Mouse (Mus musculus) large intestine, adult 2 months (tissue): ENCODE data around the gene Galk2. TPM values are rescaled to one million over a fixed set of nuclear protein-coding genes. Genes with fewer than 3 reads are reported as not detected.

Experiments
- DNase-seq: peaks from one replicate; pipeline ENCODE4 v3.0.0-alpha.2; 2012; ENCODE audit warnings: low read depth, low spot score
- WGBS: fragments of 180-500 bp; shearing (Covaris S2); methylation state at CpG from one replicate; pipeline ENCODE4 v1.1.7; 2018; 5-methylcytosine and 5-hydroxymethylcytosine counted together
- polyA plus RNA-seq: library from polyadenylated mRNA; depleted of rRNA; stranded (reverse); fragments of >200 nt; gene quantifications from 2 replicates; pipeline ENCODE4 v1.2.3, GENCODE M21; 2012

Galk2 gene
- polyA plus RNA-seq, 1 experiment: 25.1 TPM

DNA sequence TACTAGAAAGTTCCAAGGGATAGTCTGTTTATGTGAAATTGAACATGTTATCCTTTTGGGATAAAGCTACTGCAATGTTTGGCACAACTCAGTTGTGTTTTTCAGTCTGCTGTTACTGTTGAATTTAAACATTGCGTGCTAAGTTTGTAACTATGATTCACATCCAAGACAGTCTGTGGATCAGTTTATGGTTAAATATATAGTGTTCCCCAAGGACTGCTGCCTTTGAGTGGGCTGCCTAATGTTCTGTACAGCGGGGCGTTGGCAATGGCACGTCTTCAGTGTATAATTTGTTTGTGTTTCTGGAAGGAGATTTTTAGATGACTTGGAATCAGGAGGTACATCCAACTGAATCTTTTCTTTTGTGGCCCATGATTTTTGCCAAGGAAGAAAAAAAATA, 36.2 kb downstream of the Galk2 start:
- no peak for DNase-seq
- 75% methylated on average over 4 of the region's 4 CpGs for WGBS

DNA sequence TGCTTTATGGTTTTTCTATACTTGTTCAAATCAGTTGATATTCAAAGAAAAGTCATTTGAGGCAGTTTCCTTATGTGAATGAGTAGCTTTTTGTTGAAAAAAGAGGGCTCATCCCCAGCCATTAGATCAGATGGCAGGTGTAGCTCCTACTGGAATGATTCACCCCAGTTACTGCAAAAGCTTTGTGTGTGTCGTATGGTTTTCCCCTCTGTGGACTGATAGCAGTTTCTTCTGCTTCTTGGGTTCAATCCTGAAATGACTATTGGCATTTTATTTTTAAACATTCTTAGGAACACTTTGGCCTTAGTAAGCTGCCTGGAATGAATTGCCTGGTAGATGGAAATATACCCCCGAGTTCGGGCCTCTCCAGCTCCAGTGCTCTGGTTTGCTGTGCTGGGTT, 37.4 kb downstream of the Galk2 start:
- DNase-seq: no peak
- WGBS: 83% methylated on average over 3 of the region's 3 CpGs

DNA sequence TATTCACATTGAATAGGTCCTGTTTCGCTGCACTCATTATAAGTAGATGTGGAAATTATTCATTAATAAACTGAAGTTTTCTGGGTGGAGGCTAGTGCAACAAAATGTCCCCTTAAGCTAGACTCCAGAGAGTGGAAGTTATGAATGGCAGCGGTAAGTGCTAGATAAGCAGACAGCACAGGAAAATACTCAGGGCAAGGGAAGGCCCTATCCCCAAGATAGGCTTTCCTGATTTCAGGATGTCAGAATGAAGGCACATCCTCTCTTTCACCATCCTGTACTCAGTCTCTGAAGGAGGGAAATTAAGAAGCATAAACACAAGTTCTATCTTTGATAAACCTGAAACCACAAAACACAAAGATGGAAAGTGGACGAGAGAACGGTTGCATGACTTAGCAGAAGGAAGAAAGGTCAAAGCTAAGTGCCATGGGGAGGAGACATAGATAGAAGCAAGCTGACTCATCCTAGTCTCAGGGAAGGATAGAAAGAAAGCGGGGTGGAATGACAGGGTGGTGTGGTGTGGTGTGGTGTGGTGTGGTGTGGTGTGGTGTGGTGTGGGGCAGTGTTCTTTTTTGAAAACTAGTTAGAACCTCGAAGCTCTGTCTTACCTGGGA, 42.0 kb downstream of the Galk2 start:
- WGBS: 84% methylated on average over 6 of the region's 6 CpGs
- no peak for DNase-seq

DNA sequence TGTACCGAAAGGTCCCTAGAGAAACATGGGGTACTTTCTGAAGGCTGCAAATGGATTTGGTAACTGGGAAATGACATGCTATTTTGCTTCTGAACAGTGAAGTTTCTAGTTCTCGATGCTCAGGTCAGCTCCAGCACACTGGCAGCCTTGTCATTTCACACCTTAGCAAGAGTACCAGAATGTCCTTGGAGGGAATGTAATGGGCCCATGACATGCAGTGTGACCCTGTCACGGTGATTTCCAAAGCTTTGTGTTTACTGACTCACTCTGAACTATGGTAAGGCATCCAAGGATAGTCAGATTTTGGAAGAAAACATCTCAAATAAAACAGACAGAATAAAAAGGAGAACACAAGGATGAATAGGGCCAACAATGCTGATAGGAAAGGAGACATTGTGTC, 42.5 kb downstream of the Galk2 start:
- WGBS: 86% methylated on average over 3 of the region's 3 CpGs
- no peak for DNase-seq

DNA sequence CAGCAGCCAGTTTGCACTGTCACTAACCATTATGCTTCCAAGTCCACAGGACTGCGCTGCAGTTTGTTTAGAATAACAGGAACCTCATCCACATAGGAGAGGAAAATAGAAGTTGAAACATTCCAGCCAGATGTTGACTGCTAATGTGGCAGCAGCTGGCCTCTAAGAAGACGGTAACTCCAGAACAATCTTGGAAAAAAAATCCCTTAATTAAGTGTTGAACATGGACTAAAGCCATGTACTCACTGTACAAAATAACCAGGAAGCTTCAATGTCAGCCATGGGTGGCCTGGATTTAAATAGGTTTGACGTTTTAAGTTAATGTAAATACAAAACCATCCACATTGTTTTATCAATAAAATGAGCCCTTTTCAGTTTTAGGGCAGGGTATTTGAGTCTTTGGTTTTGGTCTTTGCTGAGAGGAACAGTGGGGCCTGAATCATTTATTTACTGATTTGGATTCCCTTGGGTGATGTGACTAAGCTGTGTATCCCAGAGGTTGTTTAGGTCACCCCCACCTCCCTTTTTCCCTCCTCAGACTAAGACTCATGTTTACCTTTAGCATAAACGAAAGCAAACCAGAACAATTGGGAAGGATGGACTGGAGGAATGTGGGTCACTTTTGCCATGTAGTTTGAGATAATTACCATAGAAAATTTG, 47.6 kb downstream of the Galk2 start:
- WGBS: 76% methylated on average over 4 of the region's 4 CpGs
- DNase-seq: no peak

DNA sequence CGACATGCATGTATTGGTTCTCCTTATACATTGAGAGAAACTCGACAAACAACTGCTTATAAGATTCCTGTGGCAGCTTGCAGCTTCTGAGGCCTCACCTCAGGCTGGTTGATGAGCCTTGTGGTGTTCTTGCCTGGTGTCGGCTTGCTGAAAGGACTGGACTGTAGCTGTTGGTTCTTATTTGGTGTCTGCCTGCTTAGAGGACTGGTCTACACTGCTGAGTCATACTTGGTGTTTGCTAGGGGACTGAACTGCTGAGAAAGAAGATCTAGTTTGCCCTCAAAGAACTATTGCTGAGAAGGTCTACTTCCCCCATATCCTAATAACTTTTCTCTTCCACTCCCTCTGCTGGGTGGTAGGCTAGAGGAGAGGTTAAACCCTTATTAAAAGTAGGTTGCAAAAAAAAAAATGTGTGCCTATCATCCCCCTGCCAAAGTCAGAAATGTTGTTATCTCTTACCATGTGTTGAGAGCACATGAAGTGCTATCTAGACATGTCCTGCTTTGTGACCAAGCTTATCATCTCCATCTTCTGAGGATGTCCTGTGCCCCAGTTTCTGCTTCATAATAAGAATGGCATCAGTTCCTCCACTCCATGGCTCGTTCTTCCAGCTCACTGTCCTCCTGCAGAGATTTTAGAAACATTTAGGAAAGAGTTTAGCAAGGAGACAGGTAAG, 48.8 kb downstream of the Galk2 start:
- no peak for DNase-seq
- WGBS: 88% methylated on average over 4 of the region's 4 CpGs

DNA sequence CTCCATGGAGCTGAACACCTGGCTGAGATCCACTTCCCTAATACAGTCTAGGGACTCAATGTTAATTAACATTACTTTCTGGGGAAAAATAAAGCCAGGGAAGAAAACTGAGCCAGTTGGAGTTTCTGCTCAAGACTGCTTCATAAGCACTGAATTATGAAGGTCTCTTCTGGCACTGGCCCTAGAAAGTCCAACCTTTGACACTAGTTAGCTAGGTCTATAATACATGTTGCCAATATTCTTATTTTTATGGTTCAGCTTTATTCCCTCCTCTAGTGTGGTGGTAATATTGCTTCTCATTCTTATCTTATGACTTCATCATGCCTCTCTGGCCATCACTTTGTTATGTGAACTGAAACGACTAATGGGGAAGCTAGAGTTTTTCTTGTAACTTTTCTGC, 55.3 kb downstream of the Galk2 start:
- DNase-seq: no peak
- 9% methylated on average over 1 of the region's 1 CpGs for WGBS

DNA sequence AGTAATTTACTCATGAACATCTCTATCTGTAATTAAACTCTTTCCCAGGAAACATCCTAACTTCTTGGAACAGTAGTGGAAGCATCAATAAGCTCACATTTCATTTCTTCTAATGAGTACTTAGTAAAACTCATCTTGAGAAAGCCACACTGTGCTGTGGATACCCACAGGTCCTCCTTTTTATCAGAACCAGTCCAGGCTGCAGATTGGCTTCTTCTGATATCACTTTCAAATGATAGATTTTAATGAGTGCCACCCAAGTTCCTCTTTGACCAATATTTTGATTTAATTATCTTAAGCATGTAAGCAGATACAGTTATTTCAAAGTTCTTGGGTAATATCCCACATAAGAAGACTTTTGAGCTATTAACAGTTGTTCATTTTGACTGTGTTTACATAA, 55.8 kb downstream of the Galk2 start:
- DNase-seq: no peak

DNA sequence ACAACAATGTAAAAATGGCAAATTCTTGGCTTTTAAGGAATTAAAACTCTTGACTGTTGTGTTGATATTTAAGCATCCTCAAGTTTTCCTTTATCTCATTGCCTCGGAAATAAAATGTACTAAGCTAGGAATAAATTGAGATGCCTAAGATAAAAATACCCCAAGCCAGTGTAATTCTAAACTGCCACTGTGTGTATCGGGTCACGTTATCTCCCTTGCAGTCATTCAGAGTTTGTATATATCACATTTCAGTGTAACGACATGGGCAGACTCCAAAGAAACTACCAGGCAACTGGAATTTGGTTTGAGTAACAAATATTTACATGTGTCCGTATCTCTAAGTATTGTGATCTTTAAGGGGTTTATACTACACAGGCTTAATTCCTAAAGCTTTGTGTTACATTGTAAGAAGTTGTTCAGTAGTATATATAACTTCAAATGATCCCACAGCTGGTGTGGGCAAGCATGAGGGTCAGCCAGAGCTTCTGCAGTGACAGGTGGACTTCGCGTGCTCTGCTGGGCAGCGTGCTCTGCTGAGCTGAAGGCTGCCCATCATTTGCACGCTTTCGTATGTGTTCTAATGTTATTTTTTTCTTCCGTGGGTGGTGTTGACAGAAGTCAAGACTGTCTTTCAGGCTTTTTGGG, 57.9 kb downstream of the Galk2 start:
- no peak for DNase-seq
- 67% methylated on average over 11 of the region's 11 CpGs for WGBS

DNA sequence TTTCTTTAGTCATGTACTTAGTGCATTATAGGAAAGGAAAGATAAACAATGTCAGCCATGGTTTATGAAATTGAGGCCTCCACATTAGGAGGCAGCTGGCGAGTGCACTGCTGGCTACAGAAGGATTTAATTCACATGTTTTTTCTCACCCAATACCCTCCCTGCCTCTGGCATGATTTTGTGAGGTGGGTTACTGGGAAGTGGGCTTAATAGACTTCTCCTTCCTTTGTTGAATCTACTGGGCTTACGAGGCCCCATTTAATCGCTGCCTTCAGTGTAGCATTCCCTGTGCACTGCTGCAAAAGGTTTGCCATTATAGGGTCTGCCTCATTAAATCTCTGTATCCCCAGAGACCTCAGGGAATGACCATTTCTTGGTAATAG, 58.4 kb downstream of the Galk2 start:
- WGBS: 87% methylated on average over 3 of the region's 3 CpGs
- DNase-seq: no peak

DNA sequence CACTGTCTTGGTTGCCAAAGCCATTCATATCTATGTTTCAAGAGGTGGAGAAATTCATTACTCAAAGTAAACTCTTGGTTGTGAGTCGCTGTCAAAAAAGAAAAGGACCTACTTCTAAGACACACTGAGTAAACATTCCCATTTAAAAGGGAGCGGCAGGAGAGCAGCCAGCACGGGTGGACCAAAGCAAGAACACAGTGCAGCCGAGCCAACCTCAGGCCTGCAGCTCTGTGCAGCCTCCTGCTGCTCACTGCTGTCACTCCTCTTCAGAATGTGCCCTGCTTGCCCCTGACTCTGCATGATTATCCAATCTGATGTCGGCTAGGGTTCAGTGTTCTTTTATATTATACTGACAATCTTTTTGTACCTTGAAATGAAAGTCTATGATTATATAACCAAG, 62.4 kb downstream of the Galk2 start:
- 40% methylated on average over 5 of the region's 5 CpGs for WGBS
- DNase-seq: no peak

DNA sequence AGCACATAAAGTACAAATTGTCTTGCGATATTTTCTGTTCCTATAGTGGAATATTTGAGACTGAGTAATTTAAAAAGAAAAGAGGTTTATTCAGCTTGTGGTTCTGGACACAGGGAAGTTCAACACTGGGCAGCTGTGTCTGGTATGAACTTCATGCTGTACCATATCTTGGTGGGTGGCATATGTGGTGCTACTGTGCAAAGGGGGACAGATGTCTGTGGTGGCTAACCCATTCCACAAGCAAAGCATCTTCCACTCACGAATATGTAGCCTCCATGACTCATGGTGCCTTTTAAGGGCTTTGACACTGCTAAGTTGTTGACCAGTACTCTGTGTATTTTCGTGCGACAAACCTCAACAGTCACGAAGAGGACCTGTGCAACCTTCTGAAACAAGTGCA, 63.2 kb downstream of the Galk2 start:
- WGBS: 91% methylated on average over 5 of the region's 5 CpGs
- DNase-seq: no peak

DNA sequence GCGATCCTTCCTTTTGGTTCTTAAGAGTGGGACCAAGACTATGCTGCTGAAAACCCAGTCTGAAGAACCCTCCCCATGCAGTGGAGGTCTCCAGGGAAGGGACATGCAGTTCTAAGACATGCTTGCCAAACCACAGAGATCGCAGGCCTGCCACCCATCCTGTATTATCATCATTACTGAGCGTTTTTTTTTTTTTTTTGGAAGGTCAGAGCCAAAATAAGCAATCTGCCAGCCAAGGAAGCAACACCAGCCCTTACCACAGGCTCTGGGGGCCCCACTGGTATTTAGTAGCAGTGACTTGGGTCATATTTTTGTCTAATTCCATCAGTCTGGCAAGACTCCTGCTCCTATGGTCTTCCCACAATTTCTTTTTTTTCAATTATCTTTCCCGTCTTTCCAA, 64.0 kb downstream of the Galk2 start:
- WGBS: 67% methylated on average over 4 of the region's 4 CpGs
- DNase-seq: no peak

DNA sequence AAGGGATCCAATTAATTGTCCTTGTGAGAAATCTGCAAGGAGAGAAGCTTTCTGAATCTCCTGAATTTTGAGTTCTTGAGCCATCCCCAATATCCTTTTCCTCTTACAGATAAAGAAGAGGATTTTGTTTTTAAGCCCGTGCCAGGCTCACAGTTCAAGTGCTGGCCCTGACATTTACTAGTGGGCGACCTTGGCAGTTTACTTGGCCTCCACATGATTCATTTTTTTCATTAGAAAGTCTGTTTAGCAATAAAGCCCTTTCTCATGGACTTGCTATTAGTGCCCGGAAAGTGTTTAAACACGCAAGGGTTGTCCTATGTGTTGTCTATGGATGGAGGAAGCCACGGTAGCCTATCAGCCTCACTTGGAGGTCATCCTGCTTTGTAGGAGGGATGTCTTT, 64.4 kb downstream of the Galk2 start:
- DNase-seq: no peak
- 92% methylated on average over 5 of the region's 5 CpGs for WGBS

DNA sequence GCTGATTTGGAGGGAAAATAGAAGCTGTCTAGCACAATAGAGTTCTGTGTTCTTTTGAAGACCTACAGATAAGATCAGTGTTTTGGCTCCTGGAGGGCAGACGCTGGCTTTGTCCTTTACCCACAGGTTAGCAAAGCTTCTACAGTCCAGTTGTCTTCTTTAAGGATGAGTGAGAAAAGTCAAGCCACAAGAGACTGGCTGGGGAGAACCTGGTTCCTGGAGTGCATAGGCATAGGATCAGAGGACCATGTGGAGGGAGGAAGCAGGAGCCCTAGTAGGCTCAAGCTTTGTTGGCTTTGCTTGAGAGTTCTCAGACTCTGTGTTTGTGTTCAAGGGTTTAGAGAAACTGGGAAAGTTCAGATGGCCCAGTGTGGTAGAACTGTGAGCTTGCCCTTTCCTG, 65.6 kb downstream of the Galk2 start:
- no peak for DNase-seq
- WGBS: 83% methylated on average over 1 of the region's 1 CpGs

DNA sequence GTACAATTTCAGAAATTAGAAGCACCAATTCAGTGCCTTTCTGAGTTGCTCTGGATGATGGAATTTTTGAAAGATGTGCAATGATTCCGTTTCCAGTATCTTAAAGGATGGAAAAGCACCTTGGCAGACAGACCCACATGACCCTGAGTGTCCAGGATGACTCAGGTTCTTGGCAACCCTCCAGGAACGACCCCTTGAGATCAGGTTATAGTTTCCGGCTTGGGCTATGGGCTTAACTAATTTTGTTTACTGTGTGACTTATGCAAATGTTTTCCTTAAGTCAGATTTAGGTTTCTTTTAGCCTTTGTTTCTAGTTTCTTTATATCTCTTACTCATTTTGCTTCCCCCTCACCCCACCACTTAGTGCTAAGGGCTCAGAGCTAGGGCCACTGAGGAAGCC, 66.2 kb downstream of the Galk2 start:
- no peak for DNase-seq
- 62% methylated on average over 3 of the region's 3 CpGs for WGBS

DNA sequence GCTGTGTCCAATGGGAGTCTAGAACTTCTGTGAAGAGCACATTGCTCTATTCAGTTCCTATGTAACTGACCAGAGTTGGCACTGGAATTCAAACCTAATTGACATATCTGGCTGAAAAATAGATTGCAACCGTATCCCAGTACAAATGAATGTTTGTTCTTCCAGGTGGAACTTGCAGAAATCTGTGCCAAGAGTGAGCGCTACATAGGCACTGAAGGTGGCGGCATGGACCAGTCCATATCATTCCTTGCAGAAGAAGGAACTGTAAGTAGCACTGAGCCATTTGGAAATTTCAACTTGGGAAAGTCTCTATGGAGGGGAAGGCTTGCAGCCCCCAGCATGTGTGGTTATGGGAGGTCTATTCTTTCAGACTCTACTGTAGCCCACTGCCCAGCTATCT, 70.5 kb downstream of the Galk2 start:
- 78% methylated on average over 3 of the region's 3 CpGs for WGBS
- no peak for DNase-seq

DNA sequence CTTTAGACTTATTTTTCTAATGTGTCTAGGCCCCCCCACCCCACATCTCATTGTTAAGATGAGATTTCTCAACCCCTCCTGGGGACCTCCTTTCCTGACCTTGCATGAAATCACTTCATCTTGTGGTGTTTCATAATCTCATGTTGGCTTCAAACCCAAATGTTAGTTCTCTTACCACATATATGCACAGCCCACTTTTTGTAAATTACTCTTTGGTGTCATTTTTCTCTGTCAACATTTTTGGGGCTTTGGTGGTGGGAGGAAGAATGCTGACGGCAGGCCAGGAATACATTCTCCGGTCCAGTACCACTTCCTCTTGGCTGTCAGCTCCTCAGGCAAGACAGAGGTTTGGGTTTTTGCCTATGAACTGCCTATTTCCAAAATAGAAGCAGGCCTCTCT, 71.0 kb downstream of the Galk2 start:
- no peak for DNase-seq
- WGBS: 74% methylated on average over 2 of the region's 2 CpGs

DNA sequence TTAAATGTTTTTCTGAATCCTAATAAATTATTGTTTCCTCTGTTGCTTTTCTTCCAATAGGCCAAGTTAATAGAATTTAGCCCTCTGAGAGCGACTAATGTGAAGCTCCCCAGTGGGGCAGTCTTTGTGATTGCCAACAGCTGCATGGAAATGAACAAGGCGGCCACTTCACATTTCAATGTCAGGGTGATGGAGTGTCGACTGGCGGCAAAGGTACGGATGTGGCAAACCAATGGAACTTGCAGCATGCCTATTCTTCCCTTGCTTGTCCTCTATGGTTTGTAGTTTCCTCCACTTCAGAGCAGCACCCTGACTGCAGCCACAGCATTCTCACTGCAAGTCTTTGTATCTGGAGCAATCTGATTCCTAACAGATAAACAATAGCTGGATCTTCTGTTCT, 72.3 kb downstream of the Galk2 start:
- WGBS: 96% methylated on average over 5 of the region's 5 CpGs

DNA sequence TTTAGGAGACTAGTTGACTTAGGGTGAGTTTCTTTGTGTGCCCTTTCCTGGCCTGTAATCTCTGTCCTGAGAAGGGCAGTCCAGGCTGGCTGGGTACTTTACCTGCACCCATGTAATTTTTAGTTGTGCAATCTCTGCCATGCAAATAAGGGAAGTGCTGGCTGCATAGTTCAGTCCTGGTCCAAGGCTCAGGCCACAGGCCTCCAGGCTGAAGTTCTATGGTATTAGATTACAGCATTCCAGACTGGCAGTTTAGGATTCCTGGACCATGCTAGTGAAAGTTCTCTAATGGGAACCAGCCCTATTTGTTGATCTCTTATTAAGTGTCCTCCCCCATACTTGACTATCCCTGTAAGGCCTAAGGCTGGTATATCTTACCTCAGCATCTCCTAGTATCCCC, 73.8 kb downstream of the Galk2 start:
- no peak for DNase-seq

More for the DNA sequence above, 72.3 kb downstream of the Galk2 start:
- DNase-seq: no peak

DNA sequence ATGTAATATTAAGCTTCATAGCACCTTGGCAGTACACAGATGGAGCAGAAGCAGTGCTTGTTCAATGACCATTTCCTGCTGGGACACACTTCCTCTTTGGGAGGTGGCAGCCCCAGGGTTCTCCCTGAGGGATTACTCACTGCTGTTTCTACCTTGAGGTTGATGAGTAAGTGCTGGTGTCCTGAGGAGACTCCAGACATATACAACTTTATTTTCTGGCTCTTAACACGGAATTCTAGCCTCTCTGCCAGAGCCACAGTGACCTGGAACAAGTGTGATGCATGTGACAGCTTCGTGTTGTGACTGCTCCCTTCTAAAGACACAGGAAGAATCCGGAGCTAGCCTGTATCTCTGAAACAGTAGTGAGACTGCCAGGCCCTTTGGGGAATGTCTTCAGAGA, 75.1 kb downstream of the Galk2 start:
- DNase-seq: no peak
- 69% methylated on average over 3 of the region's 3 CpGs for WGBS
